Mouse (Mus musculus) kidney, embryonic 15.5 days (tissue): ENCODE results near the gene Smg9. TPM values are rescaled to one million over a fixed set of nuclear protein-coding genes. Genes with fewer than 3 reads are reported as not detected.
A peak's percentile ranks its signal among the peaks of the same experiment; 100 is the strongest.

Experiments used
- ATAC-seq: fragments of 200-750 bp; cut with Nextera tagmentation; replicated peaks from 2 replicates; pipeline ENCODE4 v1.8.0; 2017; ENCODE audit warnings: moderate TSS enrichment; ENCODE audit not compliant: low FRiP score
- H3K27ac ChIP-seq: fragments of 300-500 bp; sonication (generic); 2 replicates; pipeline ENCODE4 v1.5.1; 2015; ENCODE audit warnings: mild to moderate bottlenecking, inconsistent platforms
- H3K27me3 ChIP-seq: fragments of 300-500 bp; sonication (generic); 2 replicates; pipeline ENCODE4 v1.6.1; 2015; ENCODE audit warnings: inconsistent platforms
- H3K36me3 ChIP-seq: fragments of 300-500 bp; sonication (generic); 2 replicates; pipeline ENCODE4 v1.6.1; 2015; ENCODE audit warnings: inconsistent platforms
- H3K4me1 ChIP-seq: fragments of 300-500 bp; sonication (generic); 2 replicates; pipeline ENCODE4 v1.6.1; 2015; ENCODE audit warnings: inconsistent platforms
- H3K4me2 ChIP-seq: fragments of 300-500 bp; sonication (generic); 2 replicates; pipeline ENCODE4 v1.6.1; 2015; ENCODE audit warnings: moderate library complexity, mild to moderate bottlenecking, inconsistent platforms
- H3K4me3 ChIP-seq: fragments of 300-500 bp; sonication (generic); replicated peaks from 2 replicates; pipeline ENCODE4 v1.5.1; 2015; ENCODE audit warnings: mild to moderate bottlenecking, inconsistent platforms
- H3K9ac ChIP-seq: fragments of 300-500 bp; sonication (generic); 2 replicates; pipeline ENCODE4 v1.6.1; 2015; ENCODE audit warnings: mild to moderate bottlenecking, inconsistent platforms
- H3K9me3 ChIP-seq: fragments of 300-500 bp; sonication (generic); replicated peaks from 2 replicates; pipeline ENCODE4 v1.6.1; 2016; ENCODE audit warnings: inconsistent platforms
- WGBS: fragments of 180-500 bp; shearing (Covaris S2); methylation state at CpG from one replicate; pipeline ENCODE4 v1.1.7; 2015; ENCODE audit warnings: mixed read lengths; 5-methylcytosine and 5-hydroxymethylcytosine counted together
- polyA plus RNA-seq: library from polyadenylated mRNA; unstranded; fragments of >200 nt; fragmentation: Nextera tagmentation; extraction: Ambion mirVana; gene quantifications from 2 replicates; pipeline ENCODE4 v1.2.1, GENCODE M21; 2015

Gene Smg9
- polyA plus RNA-seq, 1 experiment from 2014 or later: 32.8 TPM

DNA sequence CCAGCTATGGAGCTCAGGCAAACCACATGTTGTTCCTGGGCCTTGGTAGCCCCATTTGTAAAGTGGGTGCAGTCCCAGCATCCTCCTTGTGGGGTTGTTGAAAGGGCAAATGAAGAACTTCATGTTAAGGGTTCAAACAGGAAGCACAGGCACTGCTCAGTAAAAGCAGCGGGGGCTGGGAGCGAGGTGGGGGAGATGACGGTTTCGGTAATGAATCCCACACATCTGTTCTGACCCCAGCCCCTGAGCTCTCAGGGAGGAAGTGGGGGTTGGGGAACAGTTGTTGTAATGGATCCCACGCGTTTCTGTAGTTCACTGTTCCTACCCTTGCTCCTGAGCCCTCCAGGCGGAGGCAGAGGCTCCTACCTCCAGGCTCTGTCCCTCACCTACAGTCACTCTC lies 19.5 kb upstream of the Smg9 start:
- Histone ChIP-seq H3K4me3 (no peak overlapping the region), H3K9me3 (no peaks in the 10 kb centered on the region), H3K9ac (no peak overlapping the region), H3K4me2 (no peak overlapping the region), H3K4me1 (peaks cover 23% of the 10 kb centered on the region), H3K36me3 (no peaks in the 10 kb centered on the region), H3K27me3 (no peaks in the 10 kb centered on the region; the same call in 1 of the 2 replicates), H3K27ac (peak overlapping the region; percentile 41; the same call in 1 of the 2 replicates)
- no peak; the same call in 1 of the 2 replicates for ATAC-seq
- WGBS: 9% methylated on average over 7 of the region's 7 CpGs

DNA sequence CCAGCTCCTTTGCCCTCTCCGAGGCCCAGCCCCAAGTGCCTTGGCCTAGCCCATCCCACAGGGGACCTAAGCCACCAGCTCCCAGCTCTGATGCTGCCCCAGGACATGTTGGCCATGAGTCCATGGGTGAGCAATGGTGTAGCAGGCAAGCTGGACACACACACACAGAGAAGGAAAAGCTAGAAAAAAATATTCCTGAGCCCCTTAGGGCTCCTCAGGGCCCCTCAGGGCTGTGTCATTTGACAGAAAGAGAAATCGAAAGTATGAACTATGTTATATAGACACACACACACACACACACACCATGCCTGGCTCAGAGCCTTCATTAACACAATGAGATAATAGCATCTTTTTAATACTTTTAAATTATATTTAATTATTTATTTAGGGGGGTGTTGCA lies 19.0 kb upstream of the Smg9 start:
- ATAC-seq: no peak

GRCm38 (mm10) chr7:24382730-24383372 lies 16.6 kb upstream of the Smg9 start:
- no peak for ATAC-seq
- H3K27me3 ChIP-seq: no peaks in the 10 kb centered on the region
- H3K36me3 ChIP-seq: no peaks in the 10 kb centered on the region
- no peak overlapping the region for H3K9ac ChIP-seq
- H3K9me3 ChIP-seq: no peaks in the 10 kb centered on the region
- H3K4me1 ChIP-seq: peaks cover 12% of the 10 kb centered on the region
- H3K4me2 ChIP-seq: no peak overlapping the region
- H3K27ac ChIP-seq: no peak overlapping the region
- WGBS: 79% methylated on average over 16 of the region's 16 CpGs
- H3K4me3 ChIP-seq: no peak overlapping the region

More for the DNA sequence above, 19.0 kb upstream of the Smg9 start:
- H3K27me3 ChIP-seq: no peaks in the 10 kb centered on the region; the same call in 1 of the 2 replicates
- no peak overlapping the region for H3K9ac ChIP-seq
- 54% methylated on average over 2 of the region's 2 CpGs for WGBS
- H3K9me3 ChIP-seq: no peaks in the 10 kb centered on the region
- H3K36me3 ChIP-seq: no peaks in the 10 kb centered on the region
- peaks cover 23% of the 10 kb centered on the region for H3K4me1 ChIP-seq
- no peak overlapping the region for H3K4me3 ChIP-seq
- H3K4me2 ChIP-seq: no peak overlapping the region
- peak overlapping the region; percentile 41; the same call in 1 of the 2 replicates for H3K27ac ChIP-seq

- Histone ChIP-seq H3K4me3 (no peak overlapping the region), H3K36me3 (no peaks in the 10 kb centered on the region), H3K9me3 (no peaks in the 10 kb centered on the region), H3K4me2 (no peak overlapping the region), H3K4me1 (peaks cover 10% of the 10 kb centered on the region), H3K27ac (no peak overlapping the region), H3K9ac (no peak overlapping the region), H3K27me3 (no peaks in the 10 kb centered on the region)
- no peak for ATAC-seq
- WGBS: 54% methylated on average over 6 of the region's 6 CpGs
These were observed 15.3 kb upstream of the Smg9 start for GRCm38 (mm10) chr7:24384070-24384469.

DNA sequence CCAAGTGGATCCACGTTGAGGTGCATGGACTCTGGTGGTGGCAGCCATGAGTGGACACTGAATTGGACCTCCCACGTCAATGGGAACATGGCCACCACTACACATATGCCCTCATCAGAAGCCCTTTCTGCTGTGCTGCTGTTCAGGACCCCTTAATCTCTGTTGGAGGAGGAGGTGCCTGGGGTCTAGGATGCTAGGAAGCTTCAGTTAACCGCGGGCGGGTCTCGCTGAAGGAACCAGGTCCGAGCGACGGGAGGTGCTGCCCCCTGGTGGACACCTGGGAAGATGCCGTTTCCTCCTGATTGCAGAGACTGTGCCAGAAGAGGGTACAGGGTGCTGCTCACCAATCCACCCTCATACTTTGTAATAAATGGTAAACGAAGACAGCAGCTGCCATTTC lies 14.6 kb upstream of the Smg9 start:
- H3K4me1 ChIP-seq: peaks cover 14% of the 10 kb centered on the region
- H3K27ac ChIP-seq: no peak overlapping the region
- H3K36me3 ChIP-seq: no peaks in the 10 kb centered on the region
- no peaks in the 10 kb centered on the region for H3K27me3 ChIP-seq
- ATAC-seq: no peak
- no peak overlapping the region for H3K4me3 ChIP-seq
- H3K9ac ChIP-seq: no peak overlapping the region
- WGBS: 8% methylated on average over 11 of the region's 11 CpGs
- no peaks in the 10 kb centered on the region for H3K9me3 ChIP-seq
- H3K4me2 ChIP-seq: 0 out of 2 replicates have a peak overlapping the region, but pooled peaks have one; percentile 15

DNA sequence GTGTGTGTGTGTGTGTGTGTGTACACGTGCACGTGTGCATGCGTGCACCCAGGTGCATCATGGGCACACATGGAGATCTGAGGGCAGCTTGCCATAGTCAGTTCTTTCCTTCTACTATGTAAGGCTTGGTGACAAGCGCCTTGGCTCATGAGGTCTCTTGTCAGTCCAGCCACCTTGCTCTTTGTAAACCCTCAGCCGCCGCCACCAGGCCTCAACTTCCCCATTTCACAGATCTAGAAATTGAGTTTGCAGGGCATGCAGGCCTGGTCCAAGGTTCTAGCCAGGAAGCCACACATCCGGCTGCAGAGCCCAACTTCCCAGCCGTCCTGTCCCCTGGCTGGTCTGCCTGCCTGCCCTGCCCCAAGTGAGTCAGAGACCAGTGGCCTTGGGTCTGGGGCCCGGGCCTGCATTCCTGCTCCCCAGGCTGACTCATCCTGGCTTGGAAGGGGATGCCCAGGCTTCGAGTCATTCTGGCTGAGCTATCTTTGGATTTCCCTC lies 12.3 kb upstream of the Smg9 start:
- Histone ChIP-seq H3K4me3 (no peak overlapping the region), H3K27me3 (no peaks in the 10 kb centered on the region), H3K9me3 (no peaks in the 10 kb centered on the region), H3K27ac (no peak overlapping the region), H3K4me1 (peaks cover 28% of the 10 kb centered on the region), H3K36me3 (no peaks in the 10 kb centered on the region), H3K9ac (no peak overlapping the region), H3K4me2 (no peak overlapping the region)
- ATAC-seq: no peak
- 79% methylated on average over 10 of the region's 10 CpGs for WGBS

DNA sequence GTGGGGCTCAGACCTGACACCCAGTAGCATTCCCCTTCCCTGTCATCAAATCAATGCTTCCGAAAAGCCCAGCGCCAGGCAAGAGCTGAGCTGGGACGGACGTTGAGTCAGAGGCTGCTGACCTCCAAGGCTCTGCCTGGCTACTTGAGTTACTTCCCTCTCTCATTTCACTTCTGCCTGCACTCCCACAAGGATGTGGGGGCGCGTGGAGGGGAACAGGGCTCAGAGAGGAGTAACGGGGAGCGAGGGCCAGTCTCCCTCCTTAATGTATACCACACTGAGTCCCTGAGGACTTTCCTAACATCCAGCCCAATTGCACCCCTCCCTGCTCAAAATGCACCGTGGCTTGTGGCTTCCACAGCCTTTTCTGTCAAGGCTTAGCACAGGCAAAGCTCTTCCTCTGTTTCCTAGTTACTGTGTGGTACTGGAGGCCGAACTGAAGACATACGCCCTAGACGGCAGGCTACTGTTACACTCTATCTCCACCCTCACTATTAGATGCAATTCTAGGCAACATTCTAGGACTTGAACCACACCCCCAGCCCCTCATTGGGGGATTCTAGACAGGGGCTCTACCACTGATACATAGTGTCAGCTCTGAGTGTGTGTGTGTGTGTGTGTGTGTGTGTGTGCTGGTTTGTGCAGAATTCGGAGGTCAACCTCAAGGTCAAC lies 9.8 kb upstream of the Smg9 start:
- ATAC-seq: peak; percentile 37

GRCm38 (mm10) chr7:24390512-24390911 lies 8.9 kb upstream of the Smg9 start:
- Histone ChIP-seq H3K27me3 (no peaks in the 10 kb centered on the region), H3K9ac (no peak overlapping the region), H3K27ac (peak overlapping the region; percentile 88), H3K4me3 (no peak overlapping the region), H3K4me1 (peaks cover 40% of the 10 kb centered on the region), H3K9me3 (no peaks in the 10 kb centered on the region), H3K36me3 (no peaks in the 10 kb centered on the region), H3K4me2 (peak overlapping the region; percentile 53)
- WGBS: 47% methylated on average over 7 of the region's 7 CpGs
- ATAC-seq: no peak

More for the DNA sequence above, 9.8 kb upstream of the Smg9 start:
- Histone ChIP-seq H3K4me2 (peak overlapping the region; percentile 25), H3K4me1 (peaks cover 34% of the 10 kb centered on the region), H3K9me3 (no peaks in the 10 kb centered on the region), H3K9ac (no peak overlapping the region), H3K4me3 (no peak overlapping the region), H3K27me3 (no peaks in the 10 kb centered on the region), H3K27ac (peak overlapping the region; percentile 88), H3K36me3 (no peaks in the 10 kb centered on the region)
- WGBS: 20% methylated on average over 13 of the region's 13 CpGs

- no peak overlapping the region for H3K9ac ChIP-seq
- peak overlapping the region; percentile 31 for H3K4me3 ChIP-seq
- H3K4me2 ChIP-seq: peak overlapping the region; percentile 53
- peak overlapping the region; percentile 88 for H3K27ac ChIP-seq
- H3K4me1 ChIP-seq: peaks cover 40% of the 10 kb centered on the region
- ATAC-seq: peak; percentile 77
- H3K36me3 ChIP-seq: no peaks in the 10 kb centered on the region
- no peaks in the 10 kb centered on the region for H3K27me3 ChIP-seq
- 9% methylated on average over 5 of the region's 5 CpGs for WGBS
- no peaks in the 10 kb centered on the region for H3K9me3 ChIP-seq
These were observed 8.3 kb upstream of the Smg9 start for GRCm38 (mm10) chr7:24391077-24391476.

- 73% methylated on average over 2 of the region's 2 CpGs for WGBS
- Histone ChIP-seq H3K4me2 (peak overlapping the region; percentile 53; the same call in 1 of the 2 replicates), H3K27me3 (no peaks in the 10 kb centered on the region)
These were observed 7.7 kb upstream of the Smg9 start for GRCm38 (mm10) chr7:24391687-24392086.

GRCm38 (mm10) chr7:24394054-24394453 lies 5.4 kb upstream of the Smg9 start:
- Histone ChIP-seq H3K4me2 (0 out of 2 replicates have a peak overlapping the region, but pooled peaks have one; percentile 7), H3K4me1 (peaks cover 44% of the 10 kb centered on the region), H3K9ac (no peak overlapping the region), H3K27ac (peak overlapping the region; percentile 87), H3K4me3 (no peak overlapping the region), H3K36me3 (no peaks in the 10 kb centered on the region), H3K9me3 (no peaks in the 10 kb centered on the region), H3K27me3 (no peaks in the 10 kb centered on the region)
- WGBS: 82% methylated on average over 3 of the region's 3 CpGs
- ATAC-seq: no peak

More at GRCm38 (mm10) chr7:24391687-24392086, 7.7 kb upstream of the Smg9 start:
- peaks cover 42% of the 10 kb centered on the region for H3K4me1 ChIP-seq
- peak overlapping the region; percentile 88 for H3K27ac ChIP-seq
- H3K9me3 ChIP-seq: no peaks in the 10 kb centered on the region
- H3K4me3 ChIP-seq: no peak overlapping the region
- no peak for ATAC-seq
- H3K36me3 ChIP-seq: no peaks in the 10 kb centered on the region
- H3K9ac ChIP-seq: no peak overlapping the region

DNA sequence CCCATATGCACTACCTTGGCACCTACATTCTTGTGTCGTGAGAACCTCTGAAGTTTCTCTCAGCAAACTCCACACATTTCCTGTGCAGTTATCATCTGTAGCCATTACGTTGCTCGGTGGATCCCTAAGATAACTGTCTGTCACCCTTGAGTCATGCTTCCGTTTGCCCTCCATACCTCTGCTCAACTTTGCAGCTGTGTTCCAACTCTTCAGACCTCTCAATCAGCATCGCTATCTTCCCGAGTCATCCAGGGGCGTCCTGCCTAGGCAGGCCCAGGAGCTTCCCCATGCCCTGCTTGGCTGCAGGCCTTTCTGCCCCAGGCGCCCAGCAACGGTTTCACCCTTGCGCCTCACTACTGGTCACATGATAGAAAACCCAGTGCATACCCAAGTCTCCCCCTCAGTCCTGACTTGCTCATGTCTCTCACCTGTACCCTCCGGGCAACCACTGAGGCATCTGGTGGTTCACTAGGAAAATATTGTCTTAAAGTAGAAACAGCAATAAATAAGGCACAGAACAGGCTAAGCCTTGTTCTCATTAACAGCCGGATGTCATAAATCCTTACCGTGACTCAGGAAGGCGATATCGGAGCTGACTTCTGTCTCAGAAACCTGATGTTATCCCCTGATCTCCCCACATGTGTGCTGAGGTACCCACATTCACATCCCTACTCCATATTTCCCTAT lies 4.8 kb upstream of the Smg9 start:
- no peak overlapping the region for H3K4me3 ChIP-seq
- H3K9ac ChIP-seq: no peak overlapping the region
- 27% methylated on average over 15 of the region's 15 CpGs for WGBS
- H3K4me2 ChIP-seq: 0 out of 2 replicates have a peak overlapping the region, but pooled peaks have one; percentile 7
- no peaks in the 10 kb centered on the region for H3K9me3 ChIP-seq
- no peaks in the 10 kb centered on the region for H3K36me3 ChIP-seq
- H3K27me3 ChIP-seq: no peaks in the 10 kb centered on the region
- peaks cover 40% of the 10 kb centered on the region for H3K4me1 ChIP-seq
- no peak for ATAC-seq
- peak overlapping the region; percentile 87 for H3K27ac ChIP-seq
